Mouse (Mus musculus) midbrain, embryonic 15.5 days (tissue): ENCODE data around the gene Bcas2. TPM values are rescaled to one million over a fixed set of nuclear protein-coding genes. Genes with fewer than 3 reads are reported as not detected.
"Not testable (repeated sequence)": the region's sequence is repeated elsewhere in the genome, so short reads cannot be mapped to it uniquely, and the experiment has no call there.

Source experiments
- ATAC-seq: fragments of 200-750 bp; cut with Nextera tagmentation; replicated peaks from 2 replicates; pipeline ENCODE4 v1.8.0; 2017; ENCODE audit warnings: moderate TSS enrichment
- H3K27ac ChIP-seq: fragments of 300-500 bp; sonication (generic); 2 replicates; pipeline ENCODE4 v1.5.1; 2015; ENCODE audit warnings: mild to moderate bottlenecking, inconsistent platforms
- H3K27me3 ChIP-seq: fragments of 300-500 bp; sonication (generic); replicated peaks from 2 replicates; pipeline ENCODE4 v1.6.1; 2015; ENCODE audit warnings: inconsistent platforms
- H3K36me3 ChIP-seq: fragments of 300-500 bp; sonication (generic); replicated peaks from 2 replicates; pipeline ENCODE4 v1.6.1; 2015; ENCODE audit warnings: inconsistent platforms
- H3K4me1 ChIP-seq: fragments of 300-500 bp; sonication (generic); 2 replicates; pipeline ENCODE4 v1.6.1; 2015; ENCODE audit warnings: inconsistent platforms
- H3K4me2 ChIP-seq: fragments of 300-500 bp; sonication (generic); 2 replicates; pipeline ENCODE4 v1.6.1; 2015; ENCODE audit warnings: inconsistent platforms, mild to moderate bottlenecking, moderate library complexity
- H3K4me3 ChIP-seq: fragments of 300-500 bp; sonication (generic); 2 replicates; pipeline ENCODE4 v1.5.1; 2015; ENCODE audit warnings: mild to moderate bottlenecking, inconsistent platforms
- H3K9ac ChIP-seq: fragments of 300-500 bp; sonication (generic); 2 replicates; pipeline ENCODE4 v1.6.1; 2015; ENCODE audit warnings: mild to moderate bottlenecking, inconsistent platforms
- H3K9me3 ChIP-seq: fragments of 300-500 bp; sonication (generic); 2 replicates; pipeline ENCODE4 v1.6.1; 2016; ENCODE audit warnings: inconsistent platforms
- WGBS: fragments of 180-500 bp; shearing (Covaris S2); methylation state at CpG from one replicate; pipeline ENCODE4 v1.1.7; 2015; ENCODE audit warnings: mixed read lengths; 5-methylcytosine and 5-hydroxymethylcytosine counted together
- polyA plus RNA-seq: library from polyadenylated mRNA; unstranded; fragments of >200 nt; fragmentation: Nextera tagmentation; extraction: Ambion mirVana; gene quantifications from 2 replicates; pipeline ENCODE4 v1.2.1, GENCODE M21; 2015

Bcas2 gene
- polyA plus RNA-seq, 1 experiment from 2014 or later: 230 TPM

GRCm38 (mm10) chr3:103140095-103140838 is 31.2 kb upstream of the Bcas2 start:
- H3K27me3 ChIP-seq, H3K9me3 ChIP-seq, H3K9ac ChIP-seq, H3K36me3 ChIP-seq, ATAC-seq, H3K27ac ChIP-seq, H3K4me2 ChIP-seq, H3K4me1 ChIP-seq, H3K4me3 ChIP-seq: not testable (repeated sequence)
- 69% methylated on average over 11 of the region's 11 CpGs for WGBS

GRCm38 (mm10) chr3:103141287-103141686 is 30.2 kb upstream of the Bcas2 start:
- no peak for ATAC-seq

GRCm38 (mm10) chr3:103142366-103142765 is 29.1 kb upstream of the Bcas2 start:
- no peaks in the 10 kb centered on the region for H3K27me3 ChIP-seq
- 89% methylated on average over 10 of the region's 10 CpGs for WGBS
- no peaks in the 10 kb centered on the region for H3K36me3 ChIP-seq
- H3K9ac ChIP-seq: no peak overlapping the region
- H3K27ac ChIP-seq: no peak overlapping the region
- no peaks in the 10 kb centered on the region for H3K4me1 ChIP-seq
- no peak for ATAC-seq
- H3K4me2 ChIP-seq: no peak overlapping the region
- no peak overlapping the region for H3K4me3 ChIP-seq
- H3K9me3 ChIP-seq: no peaks in the 10 kb centered on the region

More at GRCm38 (mm10) chr3:103141287-103141686, 30.2 kb upstream of the Bcas2 start:
- 90% methylated on average over 11 of the region's 11 CpGs for WGBS
- H3K27me3 ChIP-seq: no peaks in the 10 kb centered on the region
- no peaks in the 10 kb centered on the region for H3K36me3 ChIP-seq
- H3K4me1 ChIP-seq: no peaks in the 10 kb centered on the region
- no peaks in the 10 kb centered on the region for H3K9me3 ChIP-seq
- H3K27ac ChIP-seq: no peak overlapping the region
- H3K9ac ChIP-seq: no peak overlapping the region
- no peak overlapping the region for H3K4me2 ChIP-seq
- H3K4me3 ChIP-seq: no peak overlapping the region

GRCm38 (mm10) chr3:103145336-103145735 is 26.1 kb upstream of the Bcas2 start:
- Histone ChIP-seq H3K4me3 (no peak overlapping the region), H3K4me1 (no peaks in the 10 kb centered on the region), H3K36me3 (no peaks in the 10 kb centered on the region), H3K9ac (no peak overlapping the region), H3K27me3 (no peaks in the 10 kb centered on the region), H3K27ac (no peak overlapping the region), H3K9me3 (no peaks in the 10 kb centered on the region), H3K4me2 (no peak overlapping the region)
- 64% methylated on average over 2 of the region's 2 CpGs for WGBS
- no peak for ATAC-seq

GRCm38 (mm10) chr3:103145791-103146190 is 25.7 kb upstream of the Bcas2 start:
- Histone ChIP-seq H3K9ac (no peak overlapping the region), H3K9me3 (no peaks in the 10 kb centered on the region), H3K4me3 (no peak overlapping the region), H3K4me2 (no peak overlapping the region), H3K27me3 (no peaks in the 10 kb centered on the region), H3K27ac (no peak overlapping the region), H3K4me1 (no peaks in the 10 kb centered on the region), H3K36me3 (no peaks in the 10 kb centered on the region)
- WGBS: 80% methylated on average over 4 of the region's 4 CpGs
- no peak for ATAC-seq

- H3K27me3 ChIP-seq: no peaks in the 10 kb centered on the region
- 63% methylated on average over 23 of the region's 23 CpGs for WGBS
- ATAC-seq: no peak
- H3K9me3 ChIP-seq: no peaks in the 10 kb centered on the region
- no peaks in the 10 kb centered on the region for H3K4me1 ChIP-seq
- H3K4me3 ChIP-seq: no peak overlapping the region
- no peak overlapping the region for H3K4me2 ChIP-seq
- no peaks in the 10 kb centered on the region for H3K36me3 ChIP-seq
- no peak overlapping the region for H3K27ac ChIP-seq
- no peak overlapping the region for H3K9ac ChIP-seq
These were observed 24.9 kb upstream of the Bcas2 start for GRCm38 (mm10) chr3:103146330-103147166.

- WGBS: 90% methylated on average over 4 of the region's 4 CpGs
- no peak for ATAC-seq
- no peak overlapping the region for H3K27ac ChIP-seq
- H3K4me1 ChIP-seq: no peaks in the 10 kb centered on the region
- H3K9ac ChIP-seq: no peak overlapping the region
- H3K4me2 ChIP-seq: no peak overlapping the region
- H3K36me3 ChIP-seq: no peaks in the 10 kb centered on the region
- H3K9me3 ChIP-seq: no peaks in the 10 kb centered on the region
- H3K27me3 ChIP-seq: no peaks in the 10 kb centered on the region
- no peak overlapping the region for H3K4me3 ChIP-seq
These were observed 23.7 kb upstream of the Bcas2 start for GRCm38 (mm10) chr3:103147775-103148174.

GRCm38 (mm10) chr3:103148941-103149340 is 22.5 kb upstream of the Bcas2 start:
- no peak overlapping the region for H3K9ac ChIP-seq
- no peak overlapping the region for H3K4me2 ChIP-seq
- H3K4me1 ChIP-seq: no peaks in the 10 kb centered on the region
- H3K27me3 ChIP-seq: no peaks in the 10 kb centered on the region
- no peak overlapping the region for H3K4me3 ChIP-seq
- 82% methylated on average over 10 of the region's 10 CpGs for WGBS
- no peak for ATAC-seq
- H3K36me3 ChIP-seq: no peaks in the 10 kb centered on the region
- H3K27ac ChIP-seq: no peak overlapping the region
- H3K9me3 ChIP-seq: no peaks in the 10 kb centered on the region

GRCm38 (mm10) chr3:103153761-103154160 is 17.7 kb upstream of the Bcas2 start:
- Histone ChIP-seq H3K4me1 (no peaks in the 10 kb centered on the region), H3K9ac (no peak overlapping the region)
- ATAC-seq: no peak

GRCm38 (mm10) chr3:103159232-103159900 is 12.1 kb upstream of the Bcas2 start:
- Histone ChIP-seq H3K4me1 (no peaks in the 10 kb centered on the region), H3K36me3 (no peaks in the 10 kb centered on the region), H3K4me2 (no peak overlapping the region), H3K27me3 (no peaks in the 10 kb centered on the region), H3K9ac (no peak overlapping the region), H3K9me3 (no peaks in the 10 kb centered on the region), H3K4me3 (no peak overlapping the region), H3K27ac (no peak overlapping the region)
- no peak for ATAC-seq
- WGBS: 58% methylated on average over 3 of the region's 3 CpGs

More at GRCm38 (mm10) chr3:103153761-103154160, 17.7 kb upstream of the Bcas2 start:
- Histone ChIP-seq H3K9me3 (no peaks in the 10 kb centered on the region), H3K4me2 (no peak overlapping the region), H3K36me3 (no peaks in the 10 kb centered on the region), H3K27ac (no peak overlapping the region), H3K27me3 (no peaks in the 10 kb centered on the region), H3K4me3 (no peak overlapping the region)

GRCm38 (mm10) chr3:103169771-103170170 is 1.7 kb upstream of the Bcas2 start:
- H3K9me3 ChIP-seq: no peaks in the 10 kb centered on the region
- no peak for ATAC-seq
- no peak overlapping the region for H3K27ac ChIP-seq
- no peak overlapping the region for H3K4me2 ChIP-seq
- WGBS: 11% methylated on average over 4 of the region's 4 CpGs
- H3K36me3 ChIP-seq: peaks cover 2% of the 10 kb centered on the region; the same call in 1 of the 2 replicates
- H3K27me3 ChIP-seq: no peaks in the 10 kb centered on the region
- peaks cover 16% of the 10 kb centered on the region for H3K4me1 ChIP-seq
- no peak overlapping the region for H3K4me3 ChIP-seq
- H3K9ac ChIP-seq: no peak overlapping the region

- Histone ChIP-seq H3K9me3 (no peaks in the 10 kb centered on the region), H3K4me1 (peaks cover 16% of the 10 kb centered on the region), H3K4me2 (peak overlapping the region; percentile 60), H3K27ac (no peak overlapping the region), H3K27me3 (no peaks in the 10 kb centered on the region), H3K4me3 (peak overlapping the region; percentile 74), H3K36me3 (peaks cover 24% of the 10 kb centered on the region), H3K9ac (peak overlapping the region; percentile 86)
- ATAC-seq: no peak
- 53% methylated on average over 5 of the region's 5 CpGs for WGBS
These were observed 1.2 kb downstream of the Bcas2 start for GRCm38 (mm10) chr3:103172615-103173014.
